Mouse (Mus musculus) CH12.LX (cell line): ENCODE results near the gene Ccdc88c. TPM values are rescaled to one million over a fixed set of nuclear protein-coding genes. Genes with fewer than 3 reads are reported as not detected.

Experiments
- DNase-seq: peaks from one replicate; pipeline ENCODE4 v3.0.0-alpha.2; 2013; ENCODE audit errors: extremely low read depth
- H3K27ac ChIP-seq: 2 replicates; pipeline ENCODE4 v1.5.1; 2012; ENCODE audit warnings: low read depth, mild to moderate bottlenecking, control low read depth, moderate library complexity; ENCODE audit not compliant: insufficient read depth
- H3K27me3 ChIP-seq: replicated peaks from 2 replicates; pipeline ENCODE3; 2012; ENCODE audit warnings: inconsistent platforms
- H3K36me3 ChIP-seq, 2 experiments: replicated peaks in 1 of 2; 2 replicates each; pipeline versions ENCODE3 to v1.6.1; 2012; ENCODE audit warnings: inconsistent platforms in 1 of 2, low read length in 1 of 2, mild to moderate bottlenecking in 1 of 2, mixed read lengths in 1 of 2, moderate library complexity in 1 of 2; ENCODE audit not compliant: control insufficient read depth in 1 of 2, insufficient read depth in 1 of 2
- H3K4me1 ChIP-seq, 2 experiments: 2 replicates each; pipeline ENCODE4 v1.6.1; 2012; ENCODE audit warnings: inconsistent platforms in 1 of 2, moderate library complexity in 1 of 2; ENCODE audit not compliant: insufficient read depth in 2 of 2, control insufficient read depth in 1 of 2
- H3K4me2 ChIP-seq: 2 replicates; pipeline ENCODE4 v1.6.1; 2012; ENCODE audit warnings: low read depth, mild to moderate bottlenecking, control low read depth; ENCODE audit not compliant: poor library complexity, insufficient read depth, severe bottlenecking
- H3K4me3 ChIP-seq, 3 experiments: fragments of 150-350 bp in 1 of 3; sonication (generic) in 1 of 3; replicated peaks in 1 of 3; 2 replicates each; pipeline versions ENCODE3 to v1.5.1; 2011 to 2012; ENCODE audit warnings: low read depth in 2 of 3, low read length in 2 of 3, mild to moderate bottlenecking in 2 of 3, moderate library complexity in 2 of 3, control low read depth in 1 of 3, improper control_type of control experiment in 1 of 3, inconsistent platforms in 1 of 3, mixed read lengths in 1 of 3; ENCODE audit not compliant: poor library complexity in 1 of 3
- H3K79me2 ChIP-seq: replicated peaks from 2 replicates; pipeline ENCODE4 v1.6.1; 2012; ENCODE audit warnings: mild to moderate bottlenecking, moderate library complexity; ENCODE audit not compliant: control insufficient read depth, poor library complexity, insufficient read depth, severe bottlenecking; ENCODE audit errors: extremely low read depth
- H3K9ac ChIP-seq: 2 replicates; pipeline ENCODE4 v1.6.1; 2012; ENCODE audit warnings: low read depth, mild to moderate bottlenecking, control low read depth, moderate library complexity; ENCODE audit not compliant: insufficient read depth
- H3K9me3 ChIP-seq: replicated peaks from 2 replicates; pipeline ENCODE3; 2012; ENCODE audit warnings: low read length, inconsistent platforms, mixed read lengths
- CHD1 ChIP-seq: IDR thresholded peaks from 2 replicates; pipeline ENCODE4 v1.6.1; 2012; ENCODE audit warnings: low read depth, low read length, improper control_type of control experiment, inconsistent platforms
- ELF1 ChIP-seq: IDR thresholded peaks from 2 replicates; pipeline ENCODE4 v1.6.1; 2014; ENCODE audit warnings: low read depth, mild to moderate bottlenecking, inconsistent platforms, low read length, improper control_type of control experiment
- GABPA ChIP-seq: IDR thresholded peaks from 2 replicates; pipeline ENCODE4 v1.6.1; 2012; ENCODE audit warnings: low read depth, low read length, improper control_type of control experiment, inconsistent platforms; ENCODE audit not compliant: insufficient replicate concordance
- HCFC1 ChIP-seq: IDR thresholded peaks from 2 replicates; pipeline ENCODE4 v1.6.1; 2012; ENCODE audit warnings: low read depth, mild to moderate bottlenecking, inconsistent platforms, low read length, improper control_type of control experiment
- MAZ ChIP-seq: IDR thresholded peaks from 2 replicates; pipeline ENCODE4 v1.6.1; 2012; ENCODE audit warnings: low read depth, mild to moderate bottlenecking, inconsistent platforms, low read length, improper control_type of control experiment, moderate library complexity
- MEF2A ChIP-seq: IDR thresholded peaks from 2 replicates; pipeline ENCODE4 v1.6.1; 2014; ENCODE audit warnings: low read depth, mild to moderate bottlenecking, inconsistent platforms, low read length, improper control_type of control experiment, borderline replicate concordance
- MYC ChIP-seq: IDR thresholded peaks from 2 replicates; pipeline ENCODE4 v1.6.1; 2011; ENCODE audit warnings: low read depth, mild to moderate bottlenecking, improper control_type of control experiment, low read length
- NELFE ChIP-seq: IDR thresholded peaks from 2 replicates; pipeline ENCODE4 v1.6.1; 2011; ENCODE audit warnings: low read depth, low read length, improper control_type of control experiment
- POLR2A ChIP-seq: IDR thresholded peaks from 2 replicates; pipeline ENCODE4 v1.6.1; 2011; ENCODE audit warnings: low read depth, mild to moderate bottlenecking, improper control_type of control experiment, low read length
- SIN3A ChIP-seq: IDR thresholded peaks from 2 replicates; pipeline ENCODE4 v1.6.1; 2012; ENCODE audit warnings: low read length, improper control_type of control experiment, inconsistent platforms
- TBP ChIP-seq: conservative IDR thresholded peaks from 2 replicates; pipeline ENCODE4 v1.6.1; 2011; ENCODE audit warnings: low read depth, low read length, improper control_type of control experiment
- dilution Hi-C: fragments of 300-500 bp; cut with MboI; formaldehyde crosslinking; loops from 2 replicates; pipeline ENCODE4 v1.14.3; 2020; ENCODE audit warnings: low sequenced_read_pairs; ENCODE audit not compliant: extremely low pct_unique_long_range_greater_than_20kb, extremely low pct_ligation_motif_present
- in situ Hi-C: fragments of 300-500 bp; cut with MboI; formaldehyde crosslinking; loops from 3 replicates; pipeline ENCODE4 v1.14.3; 2019; ENCODE audit warnings: low sequenced_read_pairs, low pct_ligation_motif_present, low pct_unique_long_range_greater_than_20kb, mixed read lengths
- polyA plus RNA-seq: library from polyadenylated mRNA; unstranded; fragments of >175 nt; gene quantifications from 2 replicates; pipeline ENCODE4 v1.2.1, GENCODE M21; 2012; ENCODE audit warnings: low read depth; ENCODE audit not compliant: insufficient read length
- total RNA-seq, 2 experiments: library from RNA; depleted of rRNA; stranded (reverse); fragments of 300-350 nt in 1 of 2; fragments of >200 nt in 1 of 2; gene quantifications; 2 replicates each; pipeline ENCODE4 v1.2.3; 2012 to 2014

Ccdc88c gene
- total and polyA plus RNA-seq, 3 experiments: 20.3 to 32.7 (median 24.9) TPM

DNA sequence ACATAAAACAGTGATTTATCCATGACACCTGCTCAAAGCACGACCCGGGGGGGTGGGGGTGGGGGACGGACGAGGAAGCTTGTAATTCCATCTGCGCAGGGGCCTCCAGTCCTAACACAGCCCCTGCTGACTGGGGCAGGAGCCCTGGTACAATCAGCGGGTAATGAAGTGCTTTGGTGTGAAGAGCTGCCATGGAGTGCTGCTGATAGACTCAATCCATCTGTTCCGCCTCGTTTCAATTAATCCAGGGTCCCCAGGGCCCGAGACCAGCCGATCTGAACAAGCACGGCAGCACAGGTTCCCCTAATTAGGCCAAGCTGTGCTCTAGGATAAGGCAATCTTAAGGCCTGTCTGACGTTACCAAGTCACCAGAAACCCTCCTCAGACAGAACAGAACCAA lies 38.6 kb downstream of the Ccdc88c start:
- H3K9ac ChIP-seq: no peak overlapping the region
- H3K79me2 ChIP-seq: peaks cover 5% of the 10 kb centered on the region; the same call in 1 of the 2 replicates
- in situ Hi-C loops: loop anchor here (5.0 kb wide), 1 partner anchor 37 kb away; the partner anchor contains the start of gene Ccdc88c
- H3K27ac ChIP-seq: no peak overlapping the region
- H3K4me1 ChIP-seq: peaks cover 42 to 86% of the 10 kb centered on the region in 2 experiments
- no peak overlapping the region for H3K4me2 ChIP-seq
- dilution Hi-C loops: no loop called here
- H3K9me3 ChIP-seq: no peaks in the 10 kb centered on the region
- TF ChIP-seq SIN3A: no peak
- TF ChIP-seq TBP: no peak
- no peak for TF ChIP-seq HCFC1
- TF ChIP-seq MEF2A: no peak
- no peak for TF ChIP-seq NELFE
- TF ChIP-seq MYC: no peak
- no peak for TF ChIP-seq POLR2A
- TF ChIP-seq ELF1: no peak
- no peak for TF ChIP-seq MAZ
- TF ChIP-seq GABPA: no peak
- no peak for DNase-seq
- H3K27me3 ChIP-seq: no peaks in the 10 kb centered on the region
- H3K36me3 ChIP-seq: peaks cover 0 to 55% of the 10 kb centered on the region in 2 experiments
- no peak overlapping the region for H3K4me3 ChIP-seq

DNA sequence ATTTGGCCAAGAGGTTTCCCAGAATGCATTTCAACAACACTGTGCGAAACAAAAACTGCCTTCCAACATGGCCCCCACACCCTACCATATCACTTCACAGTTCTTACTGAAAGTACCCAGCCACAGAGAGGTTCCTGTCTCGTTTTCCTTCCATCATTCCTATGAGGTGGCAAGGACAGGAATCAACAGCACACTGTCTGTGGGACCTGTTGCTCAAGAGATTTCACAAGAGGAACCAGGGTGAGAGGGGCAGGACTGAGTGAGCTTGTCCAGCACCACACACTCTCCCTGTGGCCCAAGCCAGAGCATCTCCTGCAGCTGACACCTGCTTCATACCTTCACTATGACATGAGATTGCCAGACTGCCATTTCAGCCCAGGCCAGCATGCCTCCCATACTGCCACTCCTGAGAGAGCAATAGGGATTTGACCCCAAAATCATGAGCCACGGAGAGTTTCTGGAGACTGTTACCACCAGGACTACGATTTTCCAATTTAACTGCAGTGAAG lies 39.0 kb downstream of the Ccdc88c start:
- Histone ChIP-seq H3K9ac (no peak overlapping the region), H3K4me1 (peaks cover 37 to 86% of the 10 kb centered on the region in 2 experiments), H3K27me3 (no peaks in the 10 kb centered on the region)
- in situ Hi-C loops: loop anchor here (5.0 kb wide), 1 partner anchor 37 kb away; the partner anchor contains the start of gene Ccdc88c
- peak; percentile 70; the same call in 1 of the 2 replicates for TF ChIP-seq TBP
- TF ChIP-seq GABPA: no peak
- TF ChIP-seq, all 38 proteins: peak for 1
- Histone ChIP-seq H3K4me2 (no peak overlapping the region), H3K36me3 (peaks cover 0 to 56% of the 10 kb centered on the region in 2 experiments), H3K4me3 (no peak overlapping the region), H3K27ac (no peak overlapping the region), H3K79me2 (peaks cover 5% of the 10 kb centered on the region; the same call in 1 of the 2 replicates), H3K9me3 (no peaks in the 10 kb centered on the region)
- DNase-seq: no peak
- dilution Hi-C loops: no loop called here

DNA sequence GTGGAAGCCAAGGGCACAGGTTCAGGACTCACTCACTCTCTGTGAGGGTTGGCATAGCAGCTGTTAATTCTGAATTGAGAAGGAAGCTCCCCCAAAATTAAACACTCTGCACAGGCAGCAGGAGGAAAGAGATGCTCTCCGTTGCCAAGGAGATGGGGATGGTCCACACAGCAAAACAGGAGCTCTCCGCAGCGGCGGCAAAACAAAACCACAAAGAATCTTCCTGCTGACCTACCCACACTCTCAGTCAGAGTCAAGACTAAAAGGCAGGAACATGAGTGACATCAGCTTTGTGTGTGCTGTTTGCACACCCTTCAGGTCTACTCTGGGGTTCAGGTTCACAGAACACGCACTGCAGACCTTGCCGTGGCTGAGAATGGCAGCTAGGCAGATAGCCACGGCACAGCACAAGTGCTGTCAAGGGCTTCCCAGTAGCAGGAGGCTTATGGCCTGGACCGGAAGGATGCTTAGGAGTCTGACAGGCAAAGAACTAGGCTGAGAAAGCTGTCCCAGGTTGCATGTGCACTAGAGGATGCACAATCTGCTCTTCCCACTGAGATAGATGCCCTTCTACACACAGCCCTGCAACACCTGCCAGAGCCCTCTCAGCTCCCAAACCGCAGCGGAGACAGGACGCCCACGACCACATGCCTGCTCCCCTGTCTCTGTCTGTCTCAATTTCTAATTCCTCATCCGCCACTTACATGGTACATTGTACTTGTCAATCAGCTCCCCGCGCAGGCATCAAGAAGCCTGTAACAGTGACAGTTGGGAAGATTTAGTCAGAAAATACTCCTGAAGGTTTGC lies 40.3 kb downstream of the Ccdc88c start:
- Histone ChIP-seq H3K27ac (no peak overlapping the region), H3K9ac (no peak overlapping the region), H3K4me2 (no peak overlapping the region), H3K79me2 (peaks cover 5% of the 10 kb centered on the region; the same call in 1 of the 2 replicates), H3K9me3 (no peaks in the 10 kb centered on the region), H3K36me3 (peaks cover 2 to 66% of the 10 kb centered on the region in 2 experiments), H3K27me3 (no peaks in the 10 kb centered on the region), H3K4me1 (peaks cover 27 to 81% of the 10 kb centered on the region in 2 experiments), H3K4me3 (no peak overlapping the region)
- in situ Hi-C loops: no loop called here
- dilution Hi-C loops: no loop called here
- TF ChIP-seq NELFE (no peak), CHD1 (no peak)
- DNase-seq: no peak
